Mouse (Mus musculus) left cerebral cortex, postnatal 25 days (tissue): Measurements from ENCODE around the gene Dusp7. TPM values are rescaled to one million over a fixed set of nuclear protein-coding genes. Genes with fewer than 3 reads are reported as not detected.
A peak's percentile ranks its signal among the peaks of the same experiment; 100 is the strongest.

Experiments used
- DNase-seq, 2 experiments: peaks; one replicate each; pipeline ENCODE4 v3.0.0; 2022; ENCODE audit warnings: low spot score in 2 of 2, mixed read lengths in 1 of 2
- intact Hi-C: fragments of 180-260 bp; cut with DNase I; formaldehyde crosslinking; loops from one replicate; pipeline ENCODE4 v1.15.1; 2025
- total RNA-seq, 2 experiments: library from RNA; stranded (reverse); gene quantifications; 2 replicates each; pipeline ENCODE4 v1.2.3; 2021

Gene Dusp7
- total RNA-seq, 2 experiments from 2014 or later, result 101 to 109 TPM

- intact Hi-C loops, result loop anchor here (1.0 to 2.0 kb wide), 2 partner anchors 30 to 82 kb away; no protein-coding TSS in a partner anchor
- DNase-seq, result peak in 1 of 2 experiments; percentile 23
Observed at GRCm38 (mm10) chr9:106372431-106373412, 4.3 kb downstream of the Dusp7 start.

GRCm38 (mm10) chr9:106373973-106374372, 5.5 kb downstream of the Dusp7 start:
- DNase-seq, result no peak
- intact Hi-C loops, result loop anchor here (2.0 kb wide), 1 partner anchor 29 kb away; no protein-coding TSS in a partner anchor

GRCm38 (mm10) chr9:106377247-106377646, 8.8 kb downstream of the Dusp7 start:
- DNase-seq, result no peak

GRCm38 (mm10) chr9:106378045-106378444, 9.6 kb downstream of the Dusp7 start:
- intact Hi-C loops, result no loop called here
- DNase-seq, result no peak

More at GRCm38 (mm10) chr9:106377247-106377646, 8.8 kb downstream of the Dusp7 start:
- intact Hi-C loops, result no loop called here

GRCm38 (mm10) chr9:106378753-106379152, 10.3 kb downstream of the Dusp7 start:
- no peak for DNase-seq
- intact Hi-C loops, result no loop called here

- DNase-seq, result no peak
- intact Hi-C loops, result no loop called here
Observed at GRCm38 (mm10) chr9:106386181-106386864, 17.9 kb downstream of the Dusp7 start.

GRCm38 (mm10) chr9:106392828-106393527, 24.5 kb downstream of the Dusp7 start:
- intact Hi-C loops, result no loop called here
- DNase-seq, result no peak

GRCm38 (mm10) chr9:106393548-106393947, 25.1 kb downstream of the Dusp7 start:
- DNase-seq, result no peak
- intact Hi-C loops, result no loop called here

GRCm38 (mm10) chr9:106394649-106395602, 26.5 kb downstream of the Dusp7 start:
- intact Hi-C loops, result no loop called here
- no peak for DNase-seq

- intact Hi-C loops, result no loop called here
- DNase-seq, result no peak
Observed at GRCm38 (mm10) chr9:106397733-106398132, 29.3 kb downstream of the Dusp7 start.

- DNase-seq, result no peak
- intact Hi-C loops, result no loop called here
Observed at GRCm38 (mm10) chr9:106398667-106399311, 30.4 kb downstream of the Dusp7 start.

GRCm38 (mm10) chr9:106399808-106400207, 31.4 kb downstream of the Dusp7 start:
- no peak for DNase-seq
- intact Hi-C loops, result no loop called here

- no peak for DNase-seq
- intact Hi-C loops, result loop anchor here (2.0 kb wide), 1 partner anchor 29 kb away; no protein-coding TSS in a partner anchor
Observed at GRCm38 (mm10) chr9:106402149-106402548, 33.7 kb downstream of the Dusp7 start.

- DNase-seq, result peak; percentile 46 to 88
- intact Hi-C loops, result loop anchor here (2.0 kb wide), 1 partner anchor 30 kb away; no protein-coding TSS in a partner anchor
Observed at GRCm38 (mm10) chr9:106402607-106403375, 34.4 kb downstream of the Dusp7 start.

- no peak for DNase-seq
- intact Hi-C loops, result no loop called here
Observed at GRCm38 (mm10) chr9:106405275-106405674, 36.8 kb downstream of the Dusp7 start.

GRCm38 (mm10) chr9:106406443-106407078, 38.1 kb downstream of the Dusp7 start:
- DNase-seq, result peak in 1 of 2 experiments; percentile 78
- intact Hi-C loops, result loop anchor here (1.0 kb wide), 1 partner anchor 106 kb away; no protein-coding TSS in a partner anchor

GRCm38 (mm10) chr9:106409096-106409495, 40.7 kb downstream of the Dusp7 start:
- intact Hi-C loops, result no loop called here
- DNase-seq, result no peak
